Mouse (Mus musculus) cerebellum, adult 2 months (tissue): ENCODE measurements at regions not wholly inside any gene's neighbourhood (a gene's known extent, or its start where the extent isn't known, plus 50 kb on each side); places are given as distances from the start of the nearest gene placed in this dataset.

Experiments
- CTCF ChIP-seq: fragments of 200-500 bp; IDR thresholded peaks from 2 replicates; pipeline ENCODE4 v1.5.1; 2011; ENCODE audit warnings: low read depth, mild to moderate bottlenecking, control low read depth, low read length, moderate library complexity, borderline replicate concordance; ENCODE audit not compliant: insufficient read depth
- POLR2A ChIP-seq: fragments of 200-500 bp; IDR thresholded peaks from 2 replicates; pipeline ENCODE4 v1.6.1; 2011; ENCODE audit warnings: low read length, control low read depth, borderline replicate concordance; ENCODE audit not compliant: insufficient read depth

DNA sequence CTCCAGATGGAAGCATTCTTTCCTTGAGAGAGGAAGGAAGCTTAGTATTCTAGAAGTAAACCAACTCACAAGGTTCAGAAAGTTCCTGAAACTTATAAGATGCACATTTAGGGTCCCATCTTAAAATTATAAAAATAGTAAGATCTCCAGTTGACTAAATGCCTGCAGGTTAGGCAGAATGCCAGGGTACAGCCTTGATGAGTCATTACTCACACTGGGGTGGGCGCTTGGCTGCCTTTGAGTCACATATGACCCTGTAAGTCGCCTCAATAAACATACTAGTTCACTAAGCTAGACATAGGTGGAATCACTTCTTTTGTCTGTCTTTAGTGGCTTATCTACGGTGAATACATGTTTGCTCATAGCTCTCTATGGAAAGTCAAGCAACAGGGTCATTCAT, 87.9 kb upstream of the Vangl1 start:
- TF ChIP-seq CTCF: no peak
- TF ChIP-seq POLR2A: no peak
